Mouse (Mus musculus): ENCODE results near the gene Gchfr. TPM values are rescaled to one million over a fixed set of nuclear protein-coding genes. Genes with fewer than 3 reads are reported as not detected.

Gene Gchfr
- polyA plus RNA-seq (2012; ENCODE audit: insufficient read depth, insufficient read length, missing spikeins) = not detected in 2 replicates

- peak within 1 kb of the TSS; percentile 61 for H3K4me3 ChIP-seq (ENCODE audit: insufficient read depth, low read length)
- no peak within 1 kb of the TSS for H3K27ac ChIP-seq (ENCODE audit: insufficient read depth, low read depth, low read length)
- no peak for TF ChIP-seq CTCF (IDR thresholded peaks at IDR 0.05; ENCODE audit: low read depth, low read length)
- no peak for TF ChIP-seq POLR2A (IDR thresholded peaks at IDR 0.05; ENCODE audit: borderline replicate concordance, low read depth, low read length)
- H3K4me1 ChIP-seq (ENCODE audit: control insufficient read depth, insufficient read depth, low read length) = peaks cover 26% of the 10 kb centered on the region
These were observed at the start of gene Gchfr for GRCm38 (mm10) chr2:119166901-119167865. Gchfr (plus strand) TSS chr2:119167773.

DNA sequence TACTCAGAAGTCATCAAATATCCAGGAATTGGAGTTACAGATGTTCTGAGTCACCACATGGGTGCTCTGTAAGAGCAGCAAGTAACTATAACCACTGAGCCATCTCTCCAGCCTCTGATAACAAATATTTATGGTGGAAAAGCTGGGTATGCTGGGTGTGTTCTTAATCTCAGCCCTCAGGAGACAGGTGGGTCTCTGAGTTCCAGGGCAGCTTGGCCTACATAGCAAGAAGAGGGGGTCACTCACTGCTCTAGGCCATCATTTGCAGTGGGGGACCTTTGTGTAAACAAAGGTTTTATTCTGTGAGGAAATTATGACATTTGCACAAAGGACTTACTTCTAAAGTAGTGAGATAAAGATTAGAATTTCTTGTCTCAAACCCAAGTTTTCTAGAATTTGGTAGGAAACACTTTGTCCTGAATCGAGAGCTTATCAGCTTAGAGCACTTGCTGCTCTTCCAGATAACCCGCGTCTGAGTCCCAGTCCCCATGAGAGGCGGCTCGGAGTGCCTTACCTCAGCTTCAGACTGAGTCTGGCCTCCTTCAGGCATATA lies 31.2 kb upstream of the Gchfr start:
- TF ChIP-seq CTCF (IDR thresholded peaks at IDR 0.05; ENCODE audit: low read depth, low read length) (no peak), POLR2A (IDR thresholded peaks at IDR 0.05; ENCODE audit: borderline replicate concordance, low read depth, low read length) (no peak)
- Histone ChIP-seq H3K4me3 (ENCODE audit: insufficient read depth, low read length) (no peak overlapping the region), H3K27ac (ENCODE audit: insufficient read depth, low read depth, low read length) (no peak overlapping the region), H3K4me1 (ENCODE audit: control insufficient read depth, insufficient read depth, low read length) (no peaks in the 10 kb centered on the region)

GRCm38 (mm10) chr2:119145199-119145598 lies 22.4 kb upstream of the Gchfr start:
- no peaks in the 10 kb centered on the region for H3K4me1 ChIP-seq (ENCODE audit: control insufficient read depth, insufficient read depth, low read length)
- H3K27ac ChIP-seq (ENCODE audit: insufficient read depth, low read depth, low read length) = no peak overlapping the region
- H3K4me3 ChIP-seq (ENCODE audit: insufficient read depth, low read length) = no peak overlapping the region
- TF ChIP-seq POLR2A (IDR thresholded peaks at IDR 0.05; ENCODE audit: borderline replicate concordance, low read depth, low read length) (no peak), CTCF (IDR thresholded peaks at IDR 0.05; ENCODE audit: low read depth, low read length) (0 out of 2 replicates have a peak, but pooled peaks have one; percentile 17)

DNA sequence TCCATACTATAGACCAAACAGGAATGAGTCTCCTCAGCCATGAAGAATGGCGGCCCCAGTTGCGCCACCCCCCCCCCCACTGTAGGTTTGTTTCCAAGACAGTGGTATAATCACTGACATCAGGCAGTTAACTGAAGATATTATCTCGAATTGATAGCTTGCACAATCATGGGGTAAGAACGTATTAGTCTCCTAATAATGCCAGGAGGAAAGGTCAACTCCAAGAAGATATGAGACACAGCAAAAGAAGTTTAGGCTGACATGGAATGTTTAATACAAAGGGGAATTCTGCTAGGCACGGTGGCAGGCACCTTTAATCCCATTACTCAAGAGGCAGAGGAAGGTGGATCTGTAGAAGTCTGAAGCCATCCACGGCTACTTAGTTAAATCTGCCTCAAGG lies 21.1 kb upstream of the Gchfr start:
- no peaks in the 10 kb centered on the region for H3K4me1 ChIP-seq (ENCODE audit: control insufficient read depth, insufficient read depth, low read length)
- no peak overlapping the region for H3K27ac ChIP-seq (ENCODE audit: insufficient read depth, low read depth, low read length)
- H3K4me3 ChIP-seq (ENCODE audit: insufficient read depth, low read length) = no peak overlapping the region
- no peak for TF ChIP-seq POLR2A (IDR thresholded peaks at IDR 0.05; ENCODE audit: borderline replicate concordance, low read depth, low read length)
- no peak for TF ChIP-seq CTCF (IDR thresholded peaks at IDR 0.05; ENCODE audit: low read depth, low read length)

DNA sequence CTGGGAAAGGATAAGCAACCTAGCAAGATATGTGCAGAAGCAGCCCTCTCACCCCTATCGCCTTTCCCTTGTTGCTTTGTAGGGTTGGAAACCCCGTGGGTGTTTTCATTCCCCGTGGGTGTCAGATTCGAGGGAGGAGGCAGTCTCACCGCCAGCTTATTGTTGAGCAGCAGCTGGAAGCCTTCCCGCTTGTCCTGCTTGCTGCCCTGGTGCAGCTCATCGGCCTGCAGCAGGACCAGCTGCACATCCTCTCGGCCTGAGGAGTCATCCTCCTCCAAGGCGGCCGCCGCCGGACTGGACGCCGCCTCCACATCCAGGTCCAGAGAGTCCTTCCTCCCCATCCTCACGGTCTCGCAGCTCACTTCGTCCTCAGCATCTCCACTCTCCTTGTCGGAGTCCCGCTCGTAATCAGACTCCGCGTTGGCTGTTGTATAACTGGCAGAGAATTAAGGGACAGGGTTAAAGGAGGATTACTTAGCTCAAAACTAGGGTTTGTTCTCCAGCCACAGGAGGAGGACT lies 20.4 kb upstream of the Gchfr start:
- H3K4me3 ChIP-seq (ENCODE audit: insufficient read depth, low read length) = no peak overlapping the region
- H3K27ac ChIP-seq (ENCODE audit: insufficient read depth, low read depth, low read length) = no peak overlapping the region
- no peaks in the 10 kb centered on the region for H3K4me1 ChIP-seq (ENCODE audit: control insufficient read depth, insufficient read depth, low read length)
- no peak for TF ChIP-seq POLR2A (IDR thresholded peaks at IDR 0.05; ENCODE audit: borderline replicate concordance, low read depth, low read length)
- no peak for TF ChIP-seq CTCF (IDR thresholded peaks at IDR 0.05; ENCODE audit: low read depth, low read length)

DNA sequence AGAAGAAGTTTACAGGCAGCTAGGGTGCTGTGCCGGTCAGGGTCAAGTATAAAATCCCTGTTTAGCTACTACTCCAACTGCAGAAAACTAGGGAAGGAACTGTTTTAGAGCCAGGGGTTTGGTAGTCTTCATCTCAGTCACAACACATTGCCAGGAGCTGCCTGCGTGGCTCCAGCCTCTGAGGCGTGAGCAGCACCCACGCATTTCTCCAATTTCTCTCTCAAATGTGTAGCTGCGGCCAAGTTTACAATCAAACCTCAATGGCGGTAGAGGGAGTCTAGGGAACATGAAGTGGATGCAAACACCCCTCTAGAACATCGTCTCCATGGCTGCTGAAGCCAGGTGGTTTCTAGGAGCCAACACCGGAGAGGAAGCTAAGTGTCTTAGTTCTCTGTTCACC lies 19.8 kb upstream of the Gchfr start:
- TF ChIP-seq POLR2A (IDR thresholded peaks at IDR 0.05; ENCODE audit: borderline replicate concordance, low read depth, low read length) = no peak
- Histone ChIP-seq H3K4me3 (ENCODE audit: insufficient read depth, low read length) (no peak overlapping the region), H3K4me1 (ENCODE audit: control insufficient read depth, insufficient read depth, low read length) (no peaks in the 10 kb centered on the region), H3K27ac (ENCODE audit: insufficient read depth, low read depth, low read length) (no peak overlapping the region)

- no peak overlapping the region for H3K4me3 ChIP-seq (ENCODE audit: insufficient read depth, low read length)
- TF ChIP-seq CTCF (IDR thresholded peaks at IDR 0.05; ENCODE audit: low read depth, low read length) (no peak), POLR2A (IDR thresholded peaks at IDR 0.05; ENCODE audit: borderline replicate concordance, low read depth, low read length) (no peak)
- no peak overlapping the region for H3K27ac ChIP-seq (ENCODE audit: insufficient read depth, low read depth, low read length)
- peaks cover 8% of the 10 kb centered on the region for H3K4me1 ChIP-seq (ENCODE audit: control insufficient read depth, insufficient read depth, low read length)
These were observed 15.3 kb upstream of the Gchfr start for GRCm38 (mm10) chr2:119152255-119152654.

GRCm38 (mm10) chr2:119154683-119155082 lies 12.9 kb upstream of the Gchfr start:
- H3K4me1 ChIP-seq (ENCODE audit: control insufficient read depth, insufficient read depth, low read length) = peaks cover 11% of the 10 kb centered on the region
- no peak overlapping the region for H3K4me3 ChIP-seq (ENCODE audit: insufficient read depth, low read length)
- TF ChIP-seq POLR2A (IDR thresholded peaks at IDR 0.05; ENCODE audit: borderline replicate concordance, low read depth, low read length) = no peak
- no peak for TF ChIP-seq CTCF (IDR thresholded peaks at IDR 0.05; ENCODE audit: low read depth, low read length)
- H3K27ac ChIP-seq (ENCODE audit: insufficient read depth, low read depth, low read length) = no peak overlapping the region

DNA sequence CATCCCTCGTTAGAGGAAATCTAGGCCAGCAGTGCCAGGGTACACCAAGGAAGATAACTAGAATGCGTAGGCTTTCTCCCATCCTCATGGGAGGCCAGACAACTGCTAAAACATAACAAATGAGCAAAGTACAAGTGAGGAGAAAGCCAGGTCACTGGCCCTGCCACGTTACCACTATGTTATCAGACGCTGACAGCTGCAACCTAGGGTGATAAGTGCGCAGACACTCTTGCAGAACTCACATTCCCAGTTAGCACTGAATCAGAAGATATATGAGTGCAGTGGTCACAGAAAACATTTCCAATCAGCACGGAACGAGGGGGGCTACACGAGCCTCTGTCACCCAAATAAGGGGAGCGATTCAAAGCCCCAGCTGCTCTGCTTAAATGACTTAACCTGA lies 12.2 kb upstream of the Gchfr start:
- Histone ChIP-seq H3K4me1 (ENCODE audit: control insufficient read depth, insufficient read depth, low read length) (peaks cover 11% of the 10 kb centered on the region), H3K27ac (ENCODE audit: insufficient read depth, low read depth, low read length) (no peak overlapping the region), H3K4me3 (ENCODE audit: insufficient read depth, low read length) (peak overlapping the region; percentile 92)
- no peak for TF ChIP-seq CTCF (IDR thresholded peaks at IDR 0.05; ENCODE audit: low read depth, low read length)
- TF ChIP-seq POLR2A (IDR thresholded peaks at IDR 0.05; ENCODE audit: borderline replicate concordance, low read depth, low read length) = no peak

Measured in bone marrow macrophage, adult 2 months (primary cell).